Mouse (Mus musculus) layer of hippocampus, postnatal 14 days (tissue): ENCODE measurements at regions not wholly inside any gene's neighbourhood (a gene's known extent, or its start where the extent isn't known, plus 50 kb on each side); places are given as distances from the start of the nearest gene placed in this dataset.
"Not testable (repeated sequence)": the region's sequence is repeated elsewhere in the genome, so short reads cannot be mapped to it uniquely, and the experiment has no call there.

Experiments
- DNase-seq, 2 experiments: peaks; one replicate each; pipeline ENCODE4 v3.0.0; 2021 to 2022; ENCODE audit warnings: low spot score in 2 of 2, mixed read lengths in 1 of 2

GRCm38 (mm10) chrX:12294941-12295340, 134.8 kb upstream of the Bcor start:
- DNase-seq = no peak

- DNase-seq = no peak
Observed at GRCm38 (mm10) chrX:12296264-12297053, 136.3 kb upstream of the Bcor start.

GRCm38 (mm10) chrX:12298609-12299008, 138.5 kb upstream of the Bcor start:
- DNase-seq = no peak

- no peak for DNase-seq
Observed at GRCm38 (mm10) chrX:12299236-12299635, 139.1 kb upstream of the Bcor start.

- DNase-seq = no peak
Observed at GRCm38 (mm10) chrX:12304678-12305077, 144.5 kb upstream of the Bcor start.

- no peak for DNase-seq
Observed at GRCm38 (mm10) chrX:12306940-12307339, 146.8 kb upstream of the Bcor start.

GRCm38 (mm10) chrX:12312534-12312933, 152.4 kb upstream of the Bcor start:
- DNase-seq = no peak

GRCm38 (mm10) chrX:12315658-12316057, 155.5 kb upstream of the Bcor start:
- DNase-seq = no peak

- DNase-seq = not testable (repeated sequence)
Observed at GRCm38 (mm10) chrX:12317488-12317887, 157.3 kb upstream of the Bcor start.

- no peak for DNase-seq
Observed at GRCm38 (mm10) chrX:12318848-12319651, 158.9 kb upstream of the Bcor start.

- DNase-seq = no peak
Observed at GRCm38 (mm10) chrX:12322453-12322852, 162.3 kb upstream of the Bcor start.

- no peak for DNase-seq
Observed at GRCm38 (mm10) chrX:12323268-12323667, 163.1 kb upstream of the Bcor start.

- DNase-seq = no peak
Observed at GRCm38 (mm10) chrX:12323812-12324211, 163.7 kb upstream of the Bcor start.

GRCm38 (mm10) chrX:12327464-12327863, 167.3 kb upstream of the Bcor start:
- DNase-seq = no peak

GRCm38 (mm10) chrX:12340561-12340960, 180.4 kb upstream of the Bcor start:
- DNase-seq = no peak

- no peak for DNase-seq
Observed at GRCm38 (mm10) chrX:12341356-12341965, 181.3 kb upstream of the Bcor start.

- DNase-seq = no peak
Observed at GRCm38 (mm10) chrX:12344805-12345555, 184.8 kb upstream of the Bcor start.

GRCm38 (mm10) chrX:12346856-12347255, 186.7 kb upstream of the Bcor start:
- no peak for DNase-seq

GRCm38 (mm10) chrX:12348117-12348516, 188.0 kb upstream of the Bcor start:
- DNase-seq = no peak

GRCm38 (mm10) chrX:12354875-12355274, 194.7 kb upstream of the Bcor start:
- DNase-seq = no peak

- DNase-seq = no peak
Observed at GRCm38 (mm10) chrX:12358026-12358425, 197.9 kb upstream of the Bcor start.
